Mouse (Mus musculus) layer of hippocampus, adult 8-10 months (tissue): ENCODE results near the gene Zfp366. TPM values are rescaled to one million over a fixed set of nuclear protein-coding genes. Genes with fewer than 3 reads are reported as not detected.
"Not testable (repeated sequence)": the region's sequence is repeated elsewhere in the genome, so short reads cannot be mapped to it uniquely, and the experiment has no call there.

Experiments used
- DNase-seq, 2 experiments: peaks; one replicate each; pipeline ENCODE4 v3.0.0; 2022; ENCODE audit warnings: low spot score in 2 of 2
- total RNA-seq, 4 experiments: library from RNA; stranded (reverse); gene quantifications; 2 replicates each; pipeline ENCODE4 v1.2.4; 2022

Gene Zfp366
- 1 to 10 TPM; 3.7 to 4.9 (median 3.9) TPM for total RNA-seq

DNA sequence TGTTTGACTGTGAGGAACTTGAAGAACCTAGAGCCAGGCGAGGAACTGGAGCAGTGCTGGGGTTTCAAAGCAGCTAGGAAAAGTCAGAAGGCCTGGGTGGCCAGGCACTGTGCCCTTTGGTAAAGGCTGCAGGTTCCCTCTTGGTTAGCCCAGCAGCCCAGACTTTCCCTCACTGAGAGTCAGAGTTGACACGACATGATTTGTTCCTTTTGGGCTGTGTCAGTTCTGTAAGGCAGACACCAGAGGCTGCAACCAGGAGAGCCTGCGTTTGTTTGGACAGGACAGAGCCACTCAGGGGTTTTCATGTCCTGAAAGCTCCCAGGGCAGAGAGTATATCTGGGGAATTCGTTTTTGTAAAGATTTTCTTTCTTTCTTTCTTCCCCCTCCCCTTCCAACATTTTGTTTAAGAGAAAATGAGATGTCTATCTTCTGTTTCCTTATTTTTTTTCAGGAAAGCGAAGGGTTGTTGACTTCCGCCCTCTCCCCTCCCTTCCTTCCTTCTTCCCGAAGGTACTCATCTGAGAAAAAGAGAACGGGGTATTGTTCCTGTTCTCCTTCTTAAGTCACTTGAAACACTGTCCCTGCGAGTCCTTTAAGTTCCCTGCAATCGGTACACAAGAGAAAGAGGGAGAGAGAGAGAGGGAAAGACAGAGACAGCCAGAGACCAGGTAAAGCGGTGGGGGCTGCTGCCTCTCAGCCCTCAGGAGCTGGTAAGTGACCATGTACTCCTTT, at the start of gene Zfp366:
TSS of gene Zfp366 (plus strand) at position 669 of the 732 bp plus-strand sequence.
- no peak for DNase-seq

GRCm38 (mm10) chr13:99138351-99139255, 46.0 kb upstream of the Zfp366 start:
- no peak for DNase-seq

DNA sequence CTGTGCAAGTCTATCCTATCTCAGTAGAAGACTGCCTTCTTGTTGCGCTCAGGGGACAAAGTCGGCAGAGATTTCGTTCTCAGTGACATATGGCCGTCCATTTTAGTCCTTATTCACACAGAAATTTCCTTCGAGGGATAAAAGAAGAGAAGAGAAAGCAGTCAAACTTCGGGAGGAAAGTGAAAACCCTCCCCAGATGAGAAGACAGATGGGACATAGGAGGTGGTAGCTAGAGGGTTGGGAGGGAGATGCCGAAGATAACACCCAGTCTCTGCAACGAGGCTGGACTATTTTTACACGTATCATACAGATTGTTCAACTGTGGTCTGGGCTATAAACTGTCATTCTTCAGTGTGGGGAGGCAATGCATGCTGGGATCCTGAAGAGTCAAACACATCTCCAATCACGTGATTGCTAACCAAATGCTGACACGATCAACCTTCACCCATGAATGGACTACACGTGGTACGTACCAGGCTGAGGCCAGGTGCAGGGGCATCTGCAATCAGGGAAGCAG, 38.2 kb upstream of the Zfp366 start:
- DNase-seq = no peak

DNA sequence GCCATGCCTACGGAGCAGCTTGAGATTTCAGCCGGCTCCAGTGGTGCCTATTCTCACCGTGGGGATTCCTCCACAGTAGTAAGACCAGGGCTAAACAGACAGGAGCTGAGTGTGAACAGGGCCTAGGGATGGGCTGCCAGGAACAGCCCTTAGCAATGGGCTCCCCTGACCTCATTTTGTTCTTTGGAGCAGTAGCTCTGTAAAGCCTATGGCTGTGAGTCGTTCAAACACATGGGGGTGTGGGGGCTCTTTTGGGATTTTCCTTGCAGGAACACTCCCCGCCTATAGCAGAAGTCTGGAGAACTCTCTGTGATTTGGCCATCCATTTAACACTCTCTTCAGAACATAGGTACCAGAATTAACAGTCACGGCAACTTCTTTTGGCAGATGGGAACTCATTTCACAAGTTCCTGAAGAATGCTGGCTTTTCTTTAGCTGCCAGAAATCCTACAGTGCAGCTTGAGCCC, 36.9 kb upstream of the Zfp366 start:
- peak in 1 of 2 experiments; percentile 43 for DNase-seq

DNA sequence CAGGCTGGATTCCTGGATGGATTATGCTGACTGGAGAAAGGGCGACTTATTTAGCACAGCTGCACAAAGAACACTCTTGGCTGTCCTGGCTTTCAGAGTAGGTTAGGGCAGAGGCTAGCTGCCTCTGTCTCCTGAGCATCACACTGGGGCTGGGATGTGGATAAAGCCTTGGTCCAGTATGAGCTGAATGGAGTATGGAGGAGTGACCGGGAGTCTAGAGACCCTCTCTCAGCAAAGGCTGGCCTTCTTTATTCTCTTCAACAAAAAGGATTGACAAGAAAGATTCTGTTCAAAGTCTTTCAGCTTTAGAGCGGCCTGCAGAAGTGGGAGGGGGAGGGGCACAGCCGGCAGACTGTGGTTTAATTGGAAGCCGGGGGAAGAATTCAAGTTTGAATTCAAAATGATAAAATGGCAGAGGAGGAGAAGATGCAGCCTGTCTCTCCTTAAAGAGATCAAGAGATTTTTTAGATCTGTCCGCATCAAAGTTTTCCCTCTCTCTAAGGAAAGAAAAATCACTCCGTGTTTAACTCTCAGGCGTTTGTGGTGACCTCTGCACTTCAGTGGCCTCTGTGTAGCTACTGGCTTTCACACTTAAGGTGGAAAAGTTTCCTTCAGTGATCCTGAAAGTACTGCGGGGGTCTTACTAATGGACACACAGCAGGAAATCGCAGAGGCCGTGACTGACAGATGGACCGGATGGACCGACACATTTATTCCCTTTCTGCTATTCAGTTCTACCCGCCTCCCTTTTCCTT, 34.9 kb upstream of the Zfp366 start:
- DNase-seq = no peak

DNA sequence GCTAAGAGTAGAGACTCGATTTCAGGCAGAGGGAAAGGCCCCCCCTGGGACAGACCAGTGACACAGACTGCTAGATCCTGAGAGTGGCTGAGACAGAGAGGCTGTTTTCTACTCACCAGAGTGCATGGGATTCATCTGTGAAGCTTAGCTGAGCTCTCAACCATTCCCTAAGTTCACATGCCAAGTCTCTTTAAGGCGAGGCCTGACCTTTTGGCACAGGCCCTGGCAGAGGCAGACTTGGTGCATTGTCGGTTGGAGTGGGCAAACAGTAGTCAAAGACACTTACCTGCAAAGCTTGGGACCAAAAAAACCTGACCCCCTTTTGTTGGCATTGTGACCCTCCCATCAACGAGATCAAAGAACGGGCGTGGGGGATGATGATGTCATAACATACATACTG, 34.0 kb upstream of the Zfp366 start:
- DNase-seq = no peak

GRCm38 (mm10) chr13:99151121-99151520, 33.5 kb upstream of the Zfp366 start:
- DNase-seq = no peak

- DNase-seq = no peak
Observed at GRCm38 (mm10) chr13:99152305-99152930, 32.2 kb upstream of the Zfp366 start.

DNA sequence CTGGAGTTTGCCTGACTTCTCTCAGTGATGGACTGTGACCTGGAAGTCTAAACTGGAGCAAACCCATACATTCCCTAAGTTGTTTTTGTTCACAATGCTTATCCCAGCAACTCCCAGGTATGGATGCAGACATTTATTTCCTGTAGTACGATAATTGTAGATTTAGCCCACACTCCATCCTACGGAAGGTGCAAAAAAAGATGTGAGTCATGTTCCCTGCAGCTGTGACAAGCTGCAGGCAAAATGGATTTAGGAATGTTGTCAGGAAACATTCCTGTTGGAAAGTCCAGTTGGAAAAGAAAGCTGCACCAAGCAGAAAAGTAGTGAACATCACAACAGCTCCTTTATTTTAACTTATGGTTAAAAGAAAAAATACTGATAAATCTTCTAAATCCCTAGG, 26.9 kb upstream of the Zfp366 start:
- DNase-seq = no peak

DNA sequence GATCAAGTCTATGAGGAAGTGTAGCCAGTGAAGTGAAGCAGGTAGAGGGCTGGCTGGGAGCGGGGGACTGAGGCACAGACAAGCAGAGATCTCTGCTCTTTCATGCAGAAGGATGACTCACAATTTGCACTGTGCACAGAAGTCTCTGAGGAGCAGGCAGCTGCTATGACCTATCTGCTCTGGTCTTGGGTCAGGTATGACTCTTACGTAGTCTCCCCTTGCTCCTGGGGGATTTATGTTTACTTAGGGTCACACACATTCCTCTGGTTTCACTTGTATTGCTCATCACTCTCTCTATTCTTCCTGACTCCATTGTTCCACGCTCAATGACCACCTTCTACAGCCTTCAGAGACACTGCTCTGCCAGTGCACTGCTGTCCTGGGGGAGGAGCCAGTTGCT, 25.9 kb upstream of the Zfp366 start:
- no peak for DNase-seq

GRCm38 (mm10) chr13:99163071-99163470, 21.6 kb upstream of the Zfp366 start:
- no peak for DNase-seq

DNA sequence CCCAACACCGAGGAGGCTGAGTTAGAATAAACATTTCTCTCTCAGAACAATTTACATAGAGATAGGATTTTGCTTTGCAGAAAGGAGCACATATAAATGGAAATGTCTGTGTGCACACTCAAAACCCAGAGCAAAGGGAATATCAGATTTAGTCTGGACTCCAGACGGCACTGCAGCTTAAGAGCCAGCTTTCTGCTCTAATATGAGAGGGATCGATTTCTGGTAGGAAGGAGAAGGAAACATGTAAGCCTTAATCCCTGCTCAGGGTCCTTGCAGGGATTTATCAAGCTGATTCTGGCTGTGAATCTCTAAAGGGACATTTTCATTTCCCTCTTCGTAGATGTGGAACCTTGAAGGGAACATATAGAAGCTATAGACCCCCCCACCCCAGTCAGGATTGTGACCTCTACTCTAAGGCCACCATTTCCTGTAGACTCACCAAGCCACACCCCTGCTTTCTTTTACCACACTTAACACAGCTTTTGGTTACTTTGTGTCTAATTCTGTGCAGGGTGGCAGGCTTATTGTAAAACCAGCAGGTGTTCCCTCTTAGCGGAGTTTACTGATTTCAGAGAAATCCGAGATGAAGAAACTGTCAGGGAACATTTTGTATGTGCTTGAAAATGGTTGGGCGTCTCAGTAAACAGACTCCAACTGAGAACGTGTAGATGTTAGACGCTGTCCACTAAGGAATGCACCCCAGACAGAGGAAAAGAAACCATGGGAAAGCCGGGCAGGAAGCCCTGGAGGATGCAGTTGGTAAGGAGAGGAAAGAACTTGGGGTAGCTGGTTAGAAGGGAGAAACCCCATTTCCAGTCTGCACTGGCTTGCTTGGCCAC, 20.9 kb upstream of the Zfp366 start:
- no peak for DNase-seq

- DNase-seq = no peak
Observed at GRCm38 (mm10) chr13:99164360-99164759, 20.3 kb upstream of the Zfp366 start.

DNA sequence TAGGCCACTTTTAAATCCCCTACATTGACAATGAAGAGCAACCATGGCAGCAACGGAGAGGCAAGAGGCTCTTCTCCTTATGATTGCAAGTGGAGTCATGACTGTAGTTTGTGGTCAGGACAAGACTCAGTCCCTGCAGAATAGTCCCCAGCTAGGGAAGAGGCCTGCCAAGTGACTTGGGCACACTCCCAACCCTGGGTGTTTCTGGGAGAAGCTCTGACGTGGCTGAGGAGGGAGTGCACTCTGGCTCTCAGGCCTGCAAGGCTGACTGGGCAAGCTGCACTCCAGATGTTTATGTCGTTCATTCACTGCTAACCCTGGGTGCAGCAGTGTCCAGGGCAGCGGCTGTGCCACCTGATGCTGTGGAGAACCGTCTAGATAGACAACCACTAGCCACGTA, 15.2 kb upstream of the Zfp366 start:
- no peak for DNase-seq

- DNase-seq = no peak
Observed at GRCm38 (mm10) chr13:99170337-99170736, 14.3 kb upstream of the Zfp366 start.

DNA sequence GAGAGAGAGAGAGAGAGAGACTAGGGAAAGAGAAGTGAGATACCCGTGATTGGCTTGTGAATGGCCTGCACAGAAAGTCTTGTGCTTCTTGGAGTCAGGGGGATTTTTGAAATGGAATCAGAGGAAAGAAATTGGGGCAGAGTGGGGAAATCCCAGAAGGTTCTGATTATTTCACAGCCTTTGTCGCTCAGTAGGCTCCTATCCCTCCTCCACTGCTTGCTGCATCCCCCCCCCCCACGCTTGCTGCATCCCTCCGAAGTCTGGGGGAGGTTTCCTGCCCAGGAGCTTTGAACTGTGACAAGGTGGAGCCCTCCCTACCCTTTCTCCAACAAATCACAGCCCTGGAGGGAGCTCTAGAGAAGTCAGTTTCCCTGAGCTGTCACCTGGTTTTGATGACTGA, 10.8 kb upstream of the Zfp366 start:
- DNase-seq = no peak

GRCm38 (mm10) chr13:99182828-99183227, 1.8 kb upstream of the Zfp366 start:
- not testable (repeated sequence) for DNase-seq

GRCm38 (mm10) chr13:99183257-99183895, 1.2 kb upstream of the Zfp366 start:
- no peak for DNase-seq

- no peak for DNase-seq
Observed at GRCm38 (mm10) chr13:99185573-99185972, 950 bp downstream of the Zfp366 start.
